Mouse (Mus musculus) brain, embryonic 14.5 days (tissue): ENCODE data around the gene Rgl1.

ENCODE experiments used
- CTCF ChIP-seq: fragments of 200-500 bp; IDR thresholded peaks from 2 replicates; pipeline ENCODE4 v1.5.1; 2012; ENCODE audit warnings: inconsistent platforms, mild to moderate bottlenecking, moderate library complexity, borderline replicate concordance; ENCODE audit not compliant: insufficient read depth, insufficient read length; ENCODE audit errors: extremely low read depth
- POLR2A ChIP-seq: fragments of 200-500 bp; IDR thresholded peaks from 2 replicates; pipeline ENCODE4 v1.6.1; 2012; ENCODE audit warnings: mild to moderate bottlenecking, inconsistent platforms, borderline replicate concordance; ENCODE audit not compliant: poor library complexity, insufficient read depth, insufficient read length, severe bottlenecking; ENCODE audit errors: extremely low read depth

DNA sequence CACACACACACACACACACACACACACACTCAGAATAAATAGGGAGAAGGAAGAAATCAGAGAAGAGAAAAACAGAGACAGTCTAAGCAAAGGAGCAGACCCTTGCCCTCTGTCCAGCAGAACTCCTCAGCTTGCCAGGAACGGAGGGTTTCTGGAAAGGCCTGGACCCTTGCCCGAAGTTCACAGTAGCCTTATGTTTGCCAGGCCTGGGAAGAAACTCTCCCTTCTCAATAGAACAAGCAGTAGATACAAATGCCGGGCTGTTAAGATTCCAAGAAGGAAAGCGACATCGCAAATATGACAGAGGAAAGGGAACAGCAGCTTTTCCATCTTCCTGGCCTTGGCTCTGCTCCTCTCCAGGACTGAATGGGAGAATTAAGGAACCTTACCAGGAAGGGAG, 205.7 kb downstream of the Rgl1 start:
- TF ChIP-seq CTCF, result no peak
- TF ChIP-seq POLR2A, result no peak
